Mouse (Mus musculus) liver, adult 2 months (tissue): Measurements from ENCODE around the gene Gm20403. TPM values are rescaled to one million over a fixed set of nuclear protein-coding genes. Genes with fewer than 3 reads are reported as not detected.

Experiments used
- DNase-seq: peaks from one replicate; pipeline ENCODE4 v3.0.0-alpha.2; 2011; ENCODE audit warnings: low read depth, low spot score; ENCODE audit errors: extremely low read depth
- H3K27ac ChIP-seq: fragments of 200-500 bp; replicated peaks from 2 replicates; pipeline ENCODE4 v1.5.1; 2012; ENCODE audit warnings: low read depth, mild to moderate bottlenecking, control low read depth, inconsistent platforms, low read length; ENCODE audit not compliant: insufficient read depth
- H3K27me3 ChIP-seq: fragments of 200-500 bp; 2 replicates; pipeline ENCODE4 v1.6.1; 2012; ENCODE audit warnings: mild to moderate bottlenecking, moderate library complexity, low read length, inconsistent platforms; ENCODE audit not compliant: control insufficient read depth, insufficient read depth
- H3K36me3 ChIP-seq: fragments of 200-500 bp; 2 replicates; pipeline ENCODE4 v1.6.1; 2012; ENCODE audit warnings: low read length, inconsistent platforms; ENCODE audit not compliant: control insufficient read depth, insufficient read depth
- H3K4me1 ChIP-seq: fragments of 200-500 bp; 2 replicates; pipeline ENCODE4 v1.6.1; 2011; ENCODE audit warnings: low read length; ENCODE audit not compliant: control insufficient read depth, insufficient read depth
- H3K4me3 ChIP-seq: fragments of 200-500 bp; 2 replicates; pipeline ENCODE4 v1.5.1; 2011; ENCODE audit warnings: low read depth, mild to moderate bottlenecking, control low read depth, low read length, moderate library complexity; ENCODE audit not compliant: insufficient read depth
- H3K79me2 ChIP-seq: fragments of 200-500 bp; 2 replicates; pipeline ENCODE4 v1.6.1; 2012; ENCODE audit warnings: inconsistent platforms, mild to moderate bottlenecking, low read length, moderate library complexity; ENCODE audit not compliant: control insufficient read depth, insufficient read depth
- H3K9ac ChIP-seq: fragments of 200-500 bp; 2 replicates; pipeline ENCODE4 v1.6.1; 2012; ENCODE audit warnings: low read depth, mild to moderate bottlenecking, control low read depth, inconsistent platforms, low read length
- CTCF ChIP-seq: fragments of 200-500 bp; IDR thresholded peaks from 2 replicates; pipeline ENCODE4 v1.5.1; 2011; ENCODE audit warnings: low read depth, low read length, control low read depth
- POLR2A ChIP-seq: fragments of 200-500 bp; IDR thresholded peaks from 2 replicates; pipeline ENCODE4 v1.6.1; 2011; ENCODE audit warnings: low read length, control low read depth; ENCODE audit not compliant: insufficient read depth; ENCODE audit errors: extremely low read depth
- WGBS: fragments of 180-500 bp; shearing (Covaris S2); methylation state at CpG from one replicate; pipeline ENCODE4 v1.1.7; 2018; 5-methylcytosine and 5-hydroxymethylcytosine counted together
- polyA plus RNA-seq: library from polyadenylated mRNA; depleted of rRNA; stranded (reverse); fragments of >200 nt; gene quantifications from 2 replicates; pipeline ENCODE4 v1.2.3, GENCODE M21; 2012; rRNA removed
- total RNA-seq: library from RNA; depleted of rRNA; stranded (reverse); fragments of >200 nt; gene quantifications from 2 replicates; pipeline ENCODE4 v1.2.3, GENCODE M21; 2014; rRNA removed

Gm20403 gene
- total RNA-seq, result not detected in 2 replicates
- not detected in 2 replicates for polyA plus RNA-seq

DNA sequence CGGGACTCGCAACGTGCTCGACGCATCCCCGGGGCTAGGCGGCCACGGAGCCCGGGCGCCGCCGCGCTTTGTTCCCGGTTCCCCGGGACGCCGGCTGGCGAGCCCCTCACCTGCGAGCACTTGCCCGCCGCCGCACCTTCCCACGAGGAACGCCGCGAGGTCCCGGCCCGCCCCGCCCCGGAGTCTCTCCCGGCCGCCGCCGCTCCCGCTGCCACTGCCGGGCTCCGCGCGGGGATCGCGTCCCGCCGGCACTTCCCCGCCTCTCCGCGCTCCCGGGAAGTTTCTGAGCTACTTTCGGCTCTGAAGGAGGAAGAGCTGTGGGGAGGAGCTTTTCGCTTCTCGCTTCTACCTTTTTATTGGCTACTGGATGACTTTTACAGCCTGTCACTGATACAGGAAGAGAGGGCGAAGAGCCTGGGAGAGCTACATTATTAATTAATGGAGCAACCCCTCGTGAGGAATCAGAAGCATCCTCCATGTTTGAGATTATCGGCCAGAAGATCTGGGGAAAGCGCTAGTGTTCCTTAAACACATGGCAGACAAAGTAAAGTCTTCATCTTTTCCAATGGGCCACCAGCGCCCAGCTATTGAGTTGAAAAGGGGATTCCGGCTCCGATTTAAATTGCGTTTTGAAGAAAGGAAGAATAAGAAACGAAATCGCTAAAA, at the start of gene Gm20403:
Gm20403 (minus strand) TSS at position 478 of the 666 bp plus-strand sequence.
- peak within 1 kb of the TSS; percentile 67 for H3K27ac ChIP-seq
- H3K9ac ChIP-seq, result peak within 1 kb of the TSS; percentile 89
- no peaks in the 10 kb centered on the region for H3K27me3 ChIP-seq
- no peaks in the 10 kb centered on the region for H3K36me3 ChIP-seq
- peak within 1 kb of the TSS; percentile 90 for H3K4me3 ChIP-seq
- peaks cover 4% of the 10 kb centered on the region for H3K4me1 ChIP-seq
- peak; percentile 88 for DNase-seq
- H3K79me2 ChIP-seq, result peaks cover 11% of the 10 kb centered on the region; the same call in 1 of the 2 replicates
- TF ChIP-seq POLR2A, result peak; percentile 91
- no peak for TF ChIP-seq CTCF
- WGBS, result under 1% methylated on average over 60 of the region's 60 CpGs

DNA sequence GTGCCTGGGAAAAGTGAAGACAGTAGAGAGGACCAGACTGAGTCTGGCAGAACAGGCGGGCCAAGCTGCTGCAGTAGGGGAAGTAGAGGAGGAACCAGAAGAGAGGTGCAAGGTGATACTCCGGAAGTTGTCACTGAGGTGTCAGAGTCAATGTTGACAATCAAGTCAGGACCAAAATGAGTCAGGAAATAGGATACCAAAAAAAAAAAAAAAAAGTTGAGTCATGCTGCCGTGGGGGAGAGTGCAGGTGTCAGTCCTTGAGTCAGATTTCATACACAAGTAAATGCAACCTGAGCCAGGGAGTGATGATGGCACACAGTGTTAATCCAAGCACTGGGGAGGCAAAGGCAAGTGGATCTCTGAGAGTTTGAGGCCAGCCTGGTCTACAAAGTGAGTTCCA, 40.8 kb upstream of the Gm20403 start:
- no peaks in the 10 kb centered on the region for H3K79me2 ChIP-seq
- no peak for DNase-seq

DNA sequence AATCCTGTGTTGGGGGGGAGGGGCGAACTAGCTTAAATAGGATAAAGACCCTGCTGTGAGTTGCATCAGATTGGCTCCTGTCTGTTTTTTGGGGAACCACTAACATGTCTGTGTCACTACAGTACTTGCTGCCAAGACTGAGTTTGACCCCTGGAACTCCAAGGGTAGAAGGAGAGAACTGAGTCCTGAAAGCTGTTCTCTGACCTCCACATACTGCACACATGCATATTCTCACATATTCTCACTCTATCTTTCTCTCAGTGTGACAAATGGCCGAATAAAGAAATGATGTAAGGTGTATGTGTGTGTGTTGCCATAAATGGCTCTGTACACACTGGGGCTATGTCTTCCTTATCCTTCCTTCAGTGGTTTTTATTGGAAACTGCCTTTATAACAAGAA, 37.0 kb upstream of the Gm20403 start:
- no peak overlapping the region for H3K27ac ChIP-seq
- H3K4me1 ChIP-seq, result no peaks in the 10 kb centered on the region
- H3K9ac ChIP-seq, result no peak overlapping the region
- DNase-seq, result no peak
- no peaks in the 10 kb centered on the region for H3K79me2 ChIP-seq
- no peak overlapping the region for H3K4me3 ChIP-seq
- no peaks in the 10 kb centered on the region for H3K27me3 ChIP-seq
- 73% methylated on average over 2 of the region's 2 CpGs for WGBS
- no peak for TF ChIP-seq CTCF
- no peak for TF ChIP-seq POLR2A
- H3K36me3 ChIP-seq, result no peaks in the 10 kb centered on the region

More for the DNA sequence above, 40.8 kb upstream of the Gm20403 start:
- Histone ChIP-seq H3K27ac (no peak overlapping the region), H3K27me3 (no peaks in the 10 kb centered on the region), H3K4me1 (no peaks in the 10 kb centered on the region), H3K4me3 (no peak overlapping the region), H3K9ac (no peak overlapping the region), H3K36me3 (no peaks in the 10 kb centered on the region)
- 56% methylated on average over 3 of the region's 3 CpGs for WGBS
- TF ChIP-seq CTCF (no peak), POLR2A (no peak)

DNA sequence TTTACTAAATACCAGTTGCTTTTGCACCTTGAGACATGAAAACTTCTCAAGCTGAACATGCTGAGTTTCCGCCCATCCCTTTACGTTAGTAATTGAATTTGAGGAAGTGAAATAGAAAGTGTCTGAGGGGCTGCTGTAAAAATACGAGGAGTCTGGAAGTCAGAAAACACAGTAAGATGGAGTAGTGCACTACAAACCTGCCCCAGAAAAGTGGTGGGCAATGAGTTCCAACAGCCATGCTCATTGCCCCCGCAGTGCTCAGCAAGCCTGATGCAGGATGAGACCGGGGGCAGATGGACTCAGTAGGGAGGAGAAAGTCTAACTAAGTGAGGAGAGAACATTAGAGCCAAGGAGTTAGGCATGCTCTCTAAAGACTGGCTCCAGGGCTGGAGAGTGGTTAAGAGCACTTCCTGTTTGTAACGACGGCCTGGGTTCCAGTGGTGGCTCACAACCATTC, 33.1 kb upstream of the Gm20403 start:
- Histone ChIP-seq H3K4me3 (no peak overlapping the region), H3K27ac (no peak overlapping the region), H3K36me3 (no peaks in the 10 kb centered on the region), H3K4me1 (no peaks in the 10 kb centered on the region), H3K9ac (no peak overlapping the region), H3K27me3 (no peaks in the 10 kb centered on the region), H3K79me2 (no peaks in the 10 kb centered on the region)
- WGBS, result 81% methylated on average over 7 of the region's 7 CpGs
- DNase-seq, result peak; percentile 17
- TF ChIP-seq POLR2A (no peak), CTCF (no peak)

DNA sequence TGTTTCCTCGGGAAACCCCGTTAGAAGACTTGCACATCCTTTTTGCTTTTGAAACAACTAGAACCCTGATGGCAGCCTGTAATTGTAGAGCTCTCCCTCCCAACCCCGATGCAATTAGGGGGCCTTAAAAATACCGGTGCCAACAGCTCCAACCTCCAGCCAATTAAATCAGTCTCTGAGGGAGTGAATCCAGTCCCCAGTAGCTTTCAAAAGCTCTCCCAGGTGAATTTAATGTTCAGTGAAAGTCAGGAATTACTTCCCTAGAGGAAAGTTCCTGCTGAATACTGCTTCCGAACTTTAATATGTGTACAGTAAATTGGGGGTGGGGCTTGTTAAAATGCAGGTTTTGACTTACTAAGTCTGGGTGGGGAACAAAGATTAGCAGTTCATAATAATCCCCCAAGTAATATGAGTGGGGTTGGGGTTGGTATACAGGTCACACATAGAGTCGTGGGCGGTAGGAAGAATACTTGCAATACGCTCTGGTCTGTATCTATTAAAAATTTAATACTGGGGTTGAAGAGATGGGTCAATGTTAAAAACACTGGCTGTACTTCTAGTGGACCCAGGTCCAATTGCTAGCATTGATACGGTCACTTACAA, 30.9 kb upstream of the Gm20403 start:
- TF ChIP-seq CTCF (no peak), POLR2A (no peak)
- H3K4me3 ChIP-seq, result no peak overlapping the region
- no peak overlapping the region for H3K27ac ChIP-seq
- no peaks in the 10 kb centered on the region for H3K4me1 ChIP-seq
- H3K9ac ChIP-seq, result no peak overlapping the region
- no peaks in the 10 kb centered on the region for H3K36me3 ChIP-seq
- DNase-seq, result no peak
- 75% methylated on average over 9 of the region's 9 CpGs for WGBS
- no peaks in the 10 kb centered on the region for H3K79me2 ChIP-seq
- H3K27me3 ChIP-seq, result no peaks in the 10 kb centered on the region
